Mouse (Mus musculus) embryonic facial prominence, embryonic 14.5 days (tissue): ENCODE data around the gene Cpt2. TPM values are rescaled to one million over a fixed set of nuclear protein-coding genes. Genes with fewer than 3 reads are reported as not detected.

Source experiments
- ATAC-seq: fragments of 200-750 bp; cut with Nextera tagmentation; 2 replicates; pipeline ENCODE4 v1.8.0; 2017; ENCODE audit warnings: low read depth, moderate number of reproducible peaks, moderate TSS enrichment
- DNase-seq: peaks from one replicate; pipeline ENCODE4 v3.0.0-alpha.2; 2015; ENCODE audit warnings: low spot score
- H3K27ac ChIP-seq: fragments of 300-500 bp; sonication (generic); replicated peaks from 2 replicates; pipeline ENCODE4 v1.5.1; 2014; ENCODE audit warnings: low read depth, mild to moderate bottlenecking, low read length, moderate library complexity
- H3K27me3 ChIP-seq: fragments of 300-500 bp; sonication (generic); replicated peaks from 2 replicates; pipeline ENCODE4 v1.6.1; 2014; ENCODE audit warnings: low read length; ENCODE audit not compliant: control insufficient read depth, insufficient read depth
- H3K36me3 ChIP-seq: fragments of 300-500 bp; sonication (generic); 2 replicates; pipeline ENCODE4 v1.6.1; 2014; ENCODE audit warnings: low read length, mixed read lengths; ENCODE audit not compliant: control insufficient read depth, insufficient read depth
- H3K4me1 ChIP-seq: fragments of 300-500 bp; sonication (generic); 2 replicates; pipeline ENCODE4 v1.6.1; 2014; ENCODE audit warnings: antibody characterized with exemption, low read length; ENCODE audit not compliant: control insufficient read depth, insufficient read depth
- H3K4me2 ChIP-seq: fragments of 300-500 bp; sonication (generic); 2 replicates; pipeline ENCODE4 v1.6.1; 2014; ENCODE audit warnings: low read depth, mild to moderate bottlenecking, low read length, moderate library complexity, mixed read lengths
- H3K4me3 ChIP-seq: fragments of 300-500 bp; sonication (generic); 2 replicates; pipeline ENCODE4 v1.5.1; 2014; ENCODE audit warnings: low read depth, mild to moderate bottlenecking, low read length
- H3K9ac ChIP-seq: fragments of 300-500 bp; sonication (generic); 2 replicates; pipeline ENCODE4 v1.6.1; 2014; ENCODE audit warnings: low read depth, mild to moderate bottlenecking, low read length, moderate library complexity, mixed read lengths
- H3K9me3 ChIP-seq: fragments of 300-500 bp; sonication (generic); 2 replicates; pipeline ENCODE4 v1.6.1; 2016; ENCODE audit warnings: low read length; ENCODE audit not compliant: control insufficient read depth
- WGBS: fragments of 180-500 bp; shearing (Covaris S2); extraction: QIAGEN DNeasy Blood & Tissue Kit; methylation state at CpG from one replicate; pipeline ENCODE4 v1.1.7; 2014; 5-methylcytosine and 5-hydroxymethylcytosine counted together
- polyA plus RNA-seq: library from polyadenylated mRNA; unstranded; fragments of >200 nt; fragmentation: Nextera tagmentation; extraction: Ambion mirVana; gene quantifications from 2 replicates; pipeline ENCODE4 v1.2.1, GENCODE M21; 2014

Cpt2 gene
- 32.4 and 36.3 TPM in 2 replicates for polyA plus RNA-seq

DNA sequence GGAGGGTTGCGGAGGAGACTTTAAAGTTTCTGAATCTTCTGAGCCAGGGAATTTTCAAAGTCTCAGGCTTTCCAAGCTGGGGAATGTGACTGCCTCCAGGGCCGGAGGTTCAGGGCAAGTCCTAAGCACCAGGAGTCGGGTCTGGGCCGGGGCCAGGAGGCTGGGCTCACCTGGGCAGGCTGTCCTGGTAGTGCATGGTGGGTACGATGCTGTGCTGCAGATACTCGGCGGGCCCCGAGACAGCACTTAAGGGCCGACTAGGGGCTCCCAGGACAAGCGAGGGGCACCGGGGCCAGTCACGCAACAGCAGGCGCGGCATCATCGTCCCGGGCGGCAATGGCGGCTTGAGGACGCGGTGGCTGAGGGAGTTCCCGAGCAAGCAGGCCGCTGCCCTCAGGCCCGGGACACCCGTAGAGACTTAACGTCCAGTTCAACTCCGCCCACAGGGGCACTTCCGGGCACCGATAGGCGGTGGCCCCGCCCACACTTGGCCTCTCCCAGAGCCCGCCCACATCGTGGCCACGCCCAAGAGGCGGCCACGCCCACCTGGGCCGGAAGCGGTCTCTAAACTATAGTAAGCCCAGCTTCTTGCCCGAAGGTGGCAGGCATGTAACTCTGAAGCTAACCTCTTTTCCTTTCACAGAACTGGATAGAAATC is at the start of gene Cpt2:
Gene Cpt2 (minus strand): TSS at position 466 of the 658 bp plus-strand sequence.
- H3K9me3 ChIP-seq, result no peaks in the 10 kb centered on the region
- 1% methylated on average over 33 of the region's 38 CpGs for WGBS
- ATAC-seq, result peak; percentile 94
- H3K4me1 ChIP-seq, result peaks cover 15% of the 10 kb centered on the region
- H3K9ac ChIP-seq, result peak within 1 kb of the TSS; percentile 80
- peak within 1 kb of the TSS; percentile 72 for H3K27ac ChIP-seq
- no peaks in the 10 kb centered on the region for H3K27me3 ChIP-seq
- H3K36me3 ChIP-seq, result 0 out of 2 replicates have a peak, but pooled peaks cover 7% of the 10 kb centered on the region
- DNase-seq, result peak; percentile 97
- peak within 1 kb of the TSS; percentile 60 for H3K4me2 ChIP-seq
- peak within 1 kb of the TSS; percentile 62 for H3K4me3 ChIP-seq

DNA sequence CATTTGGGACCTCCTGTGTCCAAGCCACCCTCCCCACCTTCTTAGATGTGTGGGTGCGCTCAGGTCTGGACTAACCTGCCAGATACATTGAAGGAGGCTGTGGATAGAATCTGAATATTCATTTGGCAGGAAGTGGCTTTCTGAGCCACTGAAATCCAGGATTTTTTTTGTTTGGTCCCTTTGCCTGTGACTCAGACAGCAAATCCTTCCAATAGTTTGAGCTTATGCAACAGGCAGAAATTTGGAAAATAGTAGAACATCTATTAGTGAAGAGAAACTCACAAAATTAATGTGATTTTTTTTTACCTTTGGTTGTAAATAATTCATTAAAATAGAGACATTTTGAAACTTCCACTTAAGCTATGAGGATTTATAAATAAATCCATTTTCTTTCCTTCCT is 47.8 kb upstream of the Cpt2 start:
- DNase-seq (no peak), ATAC-seq (no peak)
- Histone ChIP-seq H3K4me1 (no peaks in the 10 kb centered on the region), H3K4me3 (no peak overlapping the region), H3K9me3 (no peaks in the 10 kb centered on the region), H3K9ac (no peak overlapping the region), H3K36me3 (no peaks in the 10 kb centered on the region), H3K4me2 (no peak overlapping the region), H3K27me3 (no peaks in the 10 kb centered on the region), H3K27ac (no peak overlapping the region)
- 85% methylated on average over 1 of the region's 1 CpGs for WGBS

DNA sequence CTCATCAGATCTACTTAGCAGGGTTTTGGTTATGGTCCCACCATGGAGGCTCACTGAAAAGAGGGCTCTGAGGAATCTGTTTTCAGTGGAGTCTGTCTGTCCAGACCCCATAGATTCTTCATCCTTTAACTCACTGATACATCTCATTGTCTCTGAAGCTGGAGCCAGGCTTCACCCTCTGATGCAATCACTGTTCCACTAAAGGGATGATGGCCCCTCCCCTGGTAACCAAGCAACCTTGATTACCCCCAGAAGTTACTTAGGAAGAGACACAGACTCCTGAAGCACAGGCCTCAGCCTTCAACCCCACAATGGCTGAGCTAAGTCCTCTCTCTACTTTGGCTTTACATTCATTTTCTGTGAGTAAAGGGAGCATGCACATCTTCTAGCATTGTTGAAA is 46.4 kb upstream of the Cpt2 start:
- Histone ChIP-seq H3K9ac (no peak overlapping the region), H3K4me2 (no peak overlapping the region), H3K27me3 (no peaks in the 10 kb centered on the region), H3K36me3 (no peaks in the 10 kb centered on the region), H3K4me1 (no peaks in the 10 kb centered on the region), H3K27ac (no peak overlapping the region), H3K4me3 (no peak overlapping the region), H3K9me3 (no peaks in the 10 kb centered on the region)
- ATAC-seq, result no peak
- DNase-seq, result no peak

DNA sequence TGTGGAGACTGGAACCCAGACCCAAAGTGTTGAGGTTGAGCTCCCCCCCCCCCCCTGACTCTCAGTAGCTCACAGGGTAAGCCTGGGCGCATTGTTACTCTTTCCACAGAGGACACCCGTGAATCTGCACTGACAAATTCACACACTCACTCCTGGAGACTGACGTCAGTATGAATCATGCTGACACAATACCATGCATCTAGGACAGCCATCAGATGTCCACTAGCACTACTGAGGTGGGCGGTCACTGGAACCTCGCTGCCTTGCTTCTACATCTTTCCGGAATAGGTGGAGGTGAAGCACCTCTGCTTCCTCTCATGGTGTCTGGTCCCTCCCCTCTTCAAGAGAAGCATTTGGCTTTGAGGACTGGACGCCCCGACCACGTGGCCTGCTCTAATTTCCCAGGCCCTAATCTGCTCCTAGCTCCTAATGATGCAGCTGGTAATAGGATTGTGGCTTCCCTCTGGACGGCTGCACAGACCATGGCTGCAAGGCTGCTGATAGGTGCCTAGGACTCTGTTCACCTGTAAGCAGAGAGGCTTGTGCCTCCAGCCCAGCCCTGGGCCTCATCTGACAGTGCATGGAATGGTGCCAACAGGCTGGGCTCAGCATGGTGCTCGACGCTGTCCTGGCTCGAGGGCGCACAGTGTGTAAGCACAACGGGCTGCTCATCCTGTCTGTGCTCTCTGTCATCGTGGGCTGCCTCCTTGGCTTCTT is 44.7 kb upstream of the Cpt2 start, which contains the start of gene Slc1a7:
Gene Slc1a7 (plus strand): TSS at position 367 of the 717 bp plus-strand sequence.
- Histone ChIP-seq H3K4me2 (no peak within 1 kb of the TSS), H3K27ac (no peak within 1 kb of the TSS), H3K9me3 (no peaks in the 10 kb centered on the region), H3K4me1 (no peaks in the 10 kb centered on the region), H3K27me3 (no peaks in the 10 kb centered on the region), H3K36me3 (no peaks in the 10 kb centered on the region), H3K4me3 (no peak within 1 kb of the TSS), H3K9ac (no peak within 1 kb of the TSS)
- DNase-seq (no peak), ATAC-seq (0 out of 2 replicates have a peak, but pooled peaks have one; percentile 22)
- WGBS, result 73% methylated on average over 16 of the region's 16 CpGs

DNA sequence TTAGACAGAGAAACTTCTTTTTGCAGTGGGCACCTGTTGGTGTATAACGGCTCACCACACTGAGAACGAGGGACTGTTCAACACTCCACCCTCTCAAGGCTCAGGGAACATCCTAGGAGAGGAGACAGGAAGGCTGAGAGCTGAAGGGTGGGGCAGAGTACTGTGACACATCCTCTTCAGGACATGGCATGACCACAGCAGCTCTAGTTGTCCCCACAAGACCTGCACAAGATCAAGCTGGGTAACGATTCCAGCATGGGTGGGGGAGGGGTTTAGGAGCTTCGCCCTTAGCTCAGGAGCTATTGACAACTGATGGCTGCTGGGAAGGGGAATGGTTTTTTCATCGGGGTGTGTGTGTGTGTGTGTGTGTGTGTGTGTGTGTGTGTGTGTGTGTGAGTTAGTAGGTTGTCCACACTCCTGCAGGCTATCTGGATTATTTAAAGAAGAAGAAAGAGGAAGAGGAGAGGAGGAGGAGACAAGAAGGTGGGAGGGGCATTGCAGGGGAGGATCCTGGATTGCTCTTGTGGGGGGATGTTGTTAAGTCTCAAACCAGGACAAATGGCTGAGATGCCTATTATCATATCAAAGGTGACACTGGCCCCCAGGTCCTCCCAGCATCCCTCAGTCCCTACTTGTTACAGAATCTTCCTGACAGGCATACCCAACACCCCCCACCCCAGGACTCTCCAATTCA is 43.2 kb upstream of the Cpt2 start:
- DNase-seq (no peak), ATAC-seq (no peak)
- 50% methylated on average over 5 of the region's 5 CpGs for WGBS
- H3K9ac ChIP-seq, result no peak overlapping the region
- no peak overlapping the region for H3K4me2 ChIP-seq
- H3K4me1 ChIP-seq, result peaks cover 7% of the 10 kb centered on the region
- H3K36me3 ChIP-seq, result no peaks in the 10 kb centered on the region
- no peak overlapping the region for H3K27ac ChIP-seq
- H3K9me3 ChIP-seq, result no peaks in the 10 kb centered on the region
- no peaks in the 10 kb centered on the region for H3K27me3 ChIP-seq
- H3K4me3 ChIP-seq, result no peak overlapping the region

DNA sequence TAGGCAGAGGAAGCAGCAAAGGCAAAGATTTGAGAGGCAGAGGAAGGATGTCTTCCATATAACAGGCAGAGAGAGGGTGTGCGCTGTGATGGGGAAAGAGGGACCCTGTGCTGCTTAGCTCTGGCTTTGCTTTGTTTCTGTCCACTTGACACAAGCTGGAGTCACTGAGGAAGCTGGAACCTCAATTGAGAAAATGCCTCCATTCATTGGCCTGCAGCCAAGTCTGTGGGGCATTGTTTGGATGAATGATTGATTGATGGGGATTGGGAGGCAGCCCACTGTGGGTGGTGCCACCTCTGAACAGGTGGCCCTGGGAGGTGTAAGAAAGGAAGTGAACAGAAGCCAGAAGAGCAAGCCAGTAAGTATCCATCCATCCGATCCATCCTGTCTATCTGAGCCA is 39.4 kb upstream of the Cpt2 start:
- Histone ChIP-seq H3K27ac (no peak overlapping the region), H3K27me3 (no peaks in the 10 kb centered on the region), H3K9ac (no peak overlapping the region), H3K36me3 (no peaks in the 10 kb centered on the region), H3K4me1 (peaks cover 8% of the 10 kb centered on the region), H3K9me3 (no peaks in the 10 kb centered on the region), H3K4me2 (no peak overlapping the region), H3K4me3 (no peak overlapping the region)
- 85% methylated on average over 2 of the region's 2 CpGs for WGBS
- DNase-seq (no peak), ATAC-seq (no peak)

DNA sequence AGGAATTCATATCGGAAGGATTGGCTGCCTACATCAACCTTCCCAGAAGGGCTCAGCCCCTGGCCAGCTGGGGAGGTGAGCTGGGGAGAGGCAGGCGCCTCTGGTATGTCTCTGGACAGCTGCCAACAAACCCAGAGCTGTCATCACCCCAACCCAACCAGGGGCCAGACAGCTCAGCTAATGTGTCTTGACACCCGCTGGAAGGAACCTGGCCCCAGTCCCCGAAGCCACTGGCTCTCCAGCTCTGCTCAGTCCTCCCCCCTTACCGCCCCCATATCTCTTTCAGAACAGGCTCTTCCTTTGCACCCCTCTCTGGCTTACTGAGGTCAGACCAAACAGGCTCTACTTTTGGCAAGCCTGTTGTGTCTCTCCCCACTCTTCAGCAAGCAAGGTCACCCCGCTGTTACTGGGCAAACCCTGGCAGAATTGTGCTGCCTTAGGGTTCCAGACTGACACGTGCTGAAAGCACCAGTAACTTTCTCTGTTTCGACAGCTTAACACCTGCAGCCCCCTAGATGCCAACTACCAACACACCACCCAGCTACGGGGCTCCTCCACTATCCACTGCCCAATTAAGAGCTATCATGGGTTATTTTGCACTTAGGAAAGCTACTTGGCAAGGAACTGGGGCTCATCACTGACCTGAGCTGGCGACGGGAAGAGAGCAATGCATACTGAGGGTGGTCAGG is 38.8 kb upstream of the Cpt2 start:
- peaks cover 8% of the 10 kb centered on the region for H3K4me1 ChIP-seq
- no peak overlapping the region for H3K9ac ChIP-seq
- whole genome bisulfite sequencing, result 46% methylated on average over 11 of the region's 11 CpGs
- H3K4me3 ChIP-seq, result no peak overlapping the region
- no peak overlapping the region for H3K4me2 ChIP-seq
- H3K9me3 ChIP-seq, result no peaks in the 10 kb centered on the region
- no peaks in the 10 kb centered on the region for H3K27me3 ChIP-seq
- peak; percentile 85 for ATAC-seq
- peak; percentile 83 for DNase-seq
- no peak overlapping the region for H3K27ac ChIP-seq
- H3K36me3 ChIP-seq, result no peaks in the 10 kb centered on the region

DNA sequence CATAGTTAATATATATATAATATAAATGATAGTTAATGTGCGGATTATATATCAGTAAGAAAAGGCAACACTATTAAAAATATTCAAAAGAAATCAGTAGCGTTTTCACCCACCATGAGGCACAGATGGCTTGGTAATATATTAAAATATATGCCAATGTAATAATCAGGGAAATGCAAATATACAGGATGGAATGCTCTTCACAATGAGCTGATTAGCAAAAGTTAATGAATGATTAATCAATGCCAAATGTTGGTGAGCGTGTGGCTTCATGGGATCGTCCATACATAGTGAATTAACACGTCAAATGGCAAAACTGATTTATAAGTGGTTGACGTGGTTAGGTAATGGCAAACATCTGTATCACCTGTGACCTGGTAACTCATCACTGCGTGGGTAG is 35.1 kb upstream of the Cpt2 start:
- DNase-seq, result no peak
- Histone ChIP-seq H3K4me1 (peaks cover 13% of the 10 kb centered on the region), H3K9ac (no peak overlapping the region), H3K27ac (no peak overlapping the region), H3K4me3 (no peak overlapping the region), H3K36me3 (no peaks in the 10 kb centered on the region), H3K27me3 (no peaks in the 10 kb centered on the region), H3K9me3 (no peaks in the 10 kb centered on the region), H3K4me2 (no peak overlapping the region)
- WGBS, result 68% methylated on average over 7 of the region's 7 CpGs
- no peak for ATAC-seq
